Mouse (Mus musculus): ENCODE measurements around the gene Myh9.
"Not testable (repeated sequence)": the region's sequence is repeated elsewhere in the genome, so short reads cannot be mapped to it uniquely, and the experiment has no call there.

Gene Myh9

DNA sequence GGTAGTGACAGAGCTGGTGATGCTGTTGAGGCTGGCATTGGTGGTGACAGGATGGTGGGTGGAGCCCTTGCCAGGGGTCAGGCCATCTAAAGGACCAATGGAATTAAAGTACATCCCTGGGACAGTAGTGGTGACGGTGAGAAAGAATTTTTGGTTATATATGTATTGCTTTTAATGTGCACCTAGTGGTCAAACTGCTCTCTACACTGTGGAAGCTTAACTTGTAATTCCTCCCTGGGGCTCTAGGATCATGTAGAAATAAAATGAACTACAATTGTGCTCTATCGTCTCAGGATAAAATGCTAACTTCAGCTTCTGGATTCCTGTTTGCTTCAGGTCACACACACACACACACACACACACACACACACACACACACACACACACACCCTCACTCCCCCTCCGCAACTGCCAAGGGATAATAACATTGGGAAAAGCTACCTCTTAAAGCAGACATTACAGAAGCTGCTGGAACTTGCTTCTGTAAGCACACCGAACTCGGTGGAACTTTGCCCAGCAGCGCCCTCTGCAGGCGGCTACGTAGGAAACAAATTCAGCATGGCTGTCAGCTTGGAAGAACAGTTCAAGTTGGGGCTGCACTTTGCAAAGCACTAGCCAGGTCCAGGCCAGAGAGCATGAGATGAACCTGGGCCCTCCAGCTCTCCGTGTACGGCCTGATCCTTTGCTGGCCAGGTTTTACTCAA, 117.6 kb downstream of the Myh9 start:
- DNase-seq (ENCODE audit: low read depth, low spot score) = not testable (repeated sequence)

- DNase-seq (ENCODE audit: low read depth, low spot score) = not testable (repeated sequence)
Measured at GRCm38 (mm10) chr15:77721509-77721908, 120.5 kb downstream of the Myh9 start.

GRCm38 (mm10) chr15:77718240-77718639, 123.7 kb downstream of the Myh9 start:
- not testable (repeated sequence) for DNase-seq (ENCODE audit: low read depth, low spot score)
